Mouse (Mus musculus): ENCODE results near the gene Sox15.
"Not testable (repeated sequence)": the region's sequence is repeated elsewhere in the genome, so short reads cannot be mapped to it uniquely, and the experiment has no call there.

Sox15 gene

GRCm38 (mm10) chr11:69699595-69699994 is 44.5 kb downstream of the Sox15 start:
- DNase-seq (ENCODE audit: low read depth, low spot score), result no peak

GRCm38 (mm10) chr11:69702886-69703285 is 47.8 kb downstream of the Sox15 start:
- DNase-seq (ENCODE audit: low read depth, low spot score), result not testable (repeated sequence)

- not testable (repeated sequence) for DNase-seq (ENCODE audit: low read depth, low spot score)
These were observed 48.3 kb downstream of the Sox15 start for GRCm38 (mm10) chr11:69703381-69703780.

- DNase-seq (ENCODE audit: low read depth, low spot score), result no peak
These were observed 48.9 kb downstream of the Sox15 start for GRCm38 (mm10) chr11:69703814-69704612.

GRCm38 (mm10) chr11:69704613-69705010 is 49.5 kb downstream of the Sox15 start:
- DNase-seq (ENCODE audit: low read depth, low spot score), result no peak

Data from WW6 (cell line).